Mouse (Mus musculus) urinary bladder, adult 2 months (tissue): Measurements from ENCODE around the gene Gsdme. TPM values are rescaled to one million over a fixed set of nuclear protein-coding genes. Genes with fewer than 3 reads are reported as not detected.
A peak's percentile ranks its signal among the peaks of the same experiment; 100 is the strongest.

ENCODE experiments used
- DNase-seq: peaks from one replicate; pipeline ENCODE4 v3.0.0; 2022; ENCODE audit warnings: low spot score
- polyA plus RNA-seq: library from polyadenylated mRNA; depleted of rRNA; stranded (reverse); fragments of >200 nt; gene quantifications from 2 replicates; pipeline ENCODE4 v1.2.3, GENCODE M21; 2012; rRNA removed

The Gsdme gene
- 4.1 and 5.2 TPM in 2 replicates for polyA plus RNA-seq

- DNase-seq: no peak
Measured at GRCm38 (mm10) chr6:50263670-50264069, at the start of gene Gsdme. TSS of gene Gsdme (minus strand) at chr6:50263862.

DNA sequence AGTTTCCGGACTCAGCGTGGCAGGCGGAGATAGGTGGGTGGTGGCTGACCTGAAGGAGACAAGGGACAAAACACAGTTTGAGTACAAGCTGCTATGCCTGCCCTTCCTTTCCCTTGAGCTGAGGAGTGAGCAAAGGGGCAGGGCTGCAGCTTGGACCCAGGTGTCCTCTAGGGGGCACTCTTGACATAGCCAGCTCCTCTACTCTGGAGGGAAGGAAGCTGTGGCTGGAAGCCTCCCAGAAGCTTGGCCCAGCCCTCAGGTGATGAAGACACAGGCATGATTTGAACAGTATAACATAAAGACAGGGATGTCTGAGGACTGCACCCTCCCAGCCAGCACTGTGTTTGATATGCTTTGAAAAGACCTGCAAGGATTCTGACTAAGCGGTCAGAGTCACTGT is 49.0 kb upstream of the Gsdme start:
- DNase-seq: peak; percentile 44

DNA sequence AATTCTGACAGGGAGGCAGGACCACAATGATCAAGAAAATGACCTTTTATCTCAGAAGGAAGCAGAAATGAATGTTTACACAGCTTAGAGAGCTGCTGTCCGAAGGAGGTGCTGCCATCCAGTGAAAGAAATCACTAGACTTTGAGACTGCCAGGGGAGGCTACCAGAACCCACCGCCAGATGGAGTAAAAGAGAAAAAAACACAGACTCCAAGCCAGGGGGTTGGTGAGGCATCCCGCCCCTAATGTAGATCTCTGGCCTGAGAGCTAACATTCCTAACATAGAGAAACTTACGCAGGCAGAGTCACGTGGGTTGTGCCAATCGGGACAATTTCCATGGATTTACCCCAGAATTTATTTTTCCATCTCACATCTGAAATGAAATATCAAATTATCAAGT is 45.4 kb upstream of the Gsdme start:
- DNase-seq: no peak

- no peak for DNase-seq
Measured at GRCm38 (mm10) chr6:50306625-50307024, 43.0 kb upstream of the Gsdme start.

DNA sequence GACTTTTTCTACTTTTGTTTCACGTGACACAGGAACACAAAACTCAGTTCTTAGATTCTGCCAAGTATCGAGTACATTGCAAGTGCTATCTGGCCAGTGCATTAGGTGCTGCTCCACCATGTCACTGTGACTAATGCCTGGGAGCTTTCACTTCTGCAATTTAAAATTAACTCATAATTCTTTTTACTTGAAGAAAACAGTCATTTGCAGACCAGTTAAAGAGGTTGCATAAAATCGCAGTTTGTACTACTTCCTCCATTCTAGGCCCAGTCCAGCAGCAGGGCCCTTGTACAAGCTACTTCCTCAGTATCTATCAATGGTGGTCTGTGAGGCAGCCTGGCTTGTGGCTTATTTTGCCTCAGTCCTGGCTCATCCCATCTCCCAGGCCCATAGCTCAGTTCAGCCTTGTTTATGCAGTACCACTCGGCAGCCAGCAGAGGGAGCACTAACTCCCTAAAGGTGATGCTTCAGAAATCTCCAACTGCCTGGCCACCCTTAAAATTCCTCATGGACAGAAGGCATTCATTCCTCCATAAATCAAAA is 41.4 kb upstream of the Gsdme start:
- peak; percentile 49 for DNase-seq

GRCm38 (mm10) chr6:50301121-50301520 is 37.5 kb upstream of the Gsdme start:
- DNase-seq: no peak

DNA sequence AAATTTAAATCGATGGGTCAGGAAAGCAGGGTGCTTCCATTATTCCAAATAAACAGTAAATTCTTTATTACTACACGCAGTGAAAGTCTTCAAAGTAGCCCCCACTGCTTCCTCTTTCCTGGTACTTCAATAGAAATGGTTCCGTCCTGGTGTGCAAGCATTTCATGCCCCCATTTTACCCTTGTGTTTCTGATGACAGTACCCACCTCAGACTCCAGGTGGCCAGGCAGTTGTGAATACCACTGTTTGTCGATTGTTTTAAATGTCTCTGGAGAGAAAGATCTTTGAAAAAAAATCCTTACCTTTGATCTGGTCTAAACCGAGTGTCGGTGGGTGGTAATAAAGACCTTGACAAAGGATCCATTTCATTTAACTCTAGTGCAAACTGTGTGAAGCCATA is 37.0 kb upstream of the Gsdme start:
- no peak for DNase-seq

GRCm38 (mm10) chr6:50299071-50299470 is 35.4 kb upstream of the Gsdme start:
- DNase-seq: no peak

DNA sequence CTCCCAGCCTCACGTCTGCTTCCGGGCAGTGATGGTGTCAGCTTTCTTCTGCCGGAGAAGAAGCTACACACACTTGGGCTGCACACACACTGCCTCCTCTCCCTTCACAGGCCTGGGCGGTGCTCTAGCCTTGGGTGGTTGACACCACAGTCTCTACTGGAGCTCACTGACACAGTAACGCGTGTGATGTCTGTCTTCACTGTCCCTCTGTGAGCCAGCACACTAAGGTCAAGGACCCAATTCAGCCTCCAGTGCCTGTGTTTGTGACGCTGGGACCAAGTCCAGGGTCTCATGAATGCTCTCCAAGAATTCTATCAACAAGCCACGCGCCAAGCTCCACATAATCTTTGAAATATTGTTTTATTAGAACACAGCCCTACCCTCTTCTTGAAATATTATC is 34.0 kb upstream of the Gsdme start:
- DNase-seq: no peak

DNA sequence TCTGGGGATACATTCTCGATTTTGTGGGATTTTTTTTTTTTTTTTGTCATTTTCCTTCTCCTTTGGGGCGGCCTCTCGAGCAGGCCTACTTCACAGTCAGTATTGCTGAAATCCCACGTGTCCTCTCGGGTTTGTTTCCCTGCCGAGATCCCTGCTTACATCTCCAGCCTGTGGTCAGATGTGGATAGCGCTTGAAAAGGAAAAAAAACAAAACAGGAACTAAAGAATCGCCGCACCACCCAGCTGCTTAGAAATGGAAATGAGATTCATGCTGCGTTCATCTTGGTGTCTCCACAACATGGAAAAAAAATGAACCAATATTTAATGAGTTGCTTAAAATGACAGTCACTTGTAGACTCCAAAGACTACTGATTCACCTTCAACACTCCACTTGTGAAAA is 31.5 kb upstream of the Gsdme start:
- DNase-seq: no peak

GRCm38 (mm10) chr6:50294128-50294527 is 30.5 kb upstream of the Gsdme start:
- no peak for DNase-seq

GRCm38 (mm10) chr6:50291650-50292049 is 28.0 kb upstream of the Gsdme start:
- no peak for DNase-seq

GRCm38 (mm10) chr6:50286881-50287280 is 23.2 kb upstream of the Gsdme start:
- DNase-seq: no peak

DNA sequence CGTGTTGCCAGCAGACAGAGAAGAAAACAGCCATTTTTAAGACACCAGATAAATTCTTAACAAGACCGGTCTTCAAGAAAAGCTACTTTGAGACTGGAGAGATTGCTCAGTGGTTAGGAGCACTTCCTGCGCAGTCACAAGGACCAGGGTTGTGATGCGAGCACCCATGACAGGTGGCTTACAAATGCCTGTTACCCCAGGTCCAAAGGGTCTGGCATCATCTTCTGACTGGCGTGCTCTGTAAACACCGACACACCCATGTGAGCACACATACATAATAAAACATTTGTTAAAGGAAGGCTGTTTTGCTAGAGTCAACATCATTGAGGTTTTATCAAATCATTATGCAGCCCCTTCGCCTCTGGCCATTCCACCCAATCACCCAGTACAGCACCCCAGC is 16.0 kb upstream of the Gsdme start:
- no peak for DNase-seq

- no peak for DNase-seq
Measured at GRCm38 (mm10) chr6:50273947-50274346, 10.3 kb upstream of the Gsdme start.

- no peak for DNase-seq
Measured at GRCm38 (mm10) chr6:50273416-50273815, 9.8 kb upstream of the Gsdme start.

- DNase-seq: no peak
Measured at GRCm38 (mm10) chr6:50262310-50262709, 1.4 kb downstream of the Gsdme start.

GRCm38 (mm10) chr6:50261922-50262261 is 1.8 kb downstream of the Gsdme start:
- no peak for DNase-seq

- DNase-seq: peak; percentile 53
Measured at GRCm38 (mm10) chr6:50261201-50261921, 2.3 kb downstream of the Gsdme start.

- DNase-seq: no peak
Measured at GRCm38 (mm10) chr6:50255356-50255755, 8.3 kb downstream of the Gsdme start.

DNA sequence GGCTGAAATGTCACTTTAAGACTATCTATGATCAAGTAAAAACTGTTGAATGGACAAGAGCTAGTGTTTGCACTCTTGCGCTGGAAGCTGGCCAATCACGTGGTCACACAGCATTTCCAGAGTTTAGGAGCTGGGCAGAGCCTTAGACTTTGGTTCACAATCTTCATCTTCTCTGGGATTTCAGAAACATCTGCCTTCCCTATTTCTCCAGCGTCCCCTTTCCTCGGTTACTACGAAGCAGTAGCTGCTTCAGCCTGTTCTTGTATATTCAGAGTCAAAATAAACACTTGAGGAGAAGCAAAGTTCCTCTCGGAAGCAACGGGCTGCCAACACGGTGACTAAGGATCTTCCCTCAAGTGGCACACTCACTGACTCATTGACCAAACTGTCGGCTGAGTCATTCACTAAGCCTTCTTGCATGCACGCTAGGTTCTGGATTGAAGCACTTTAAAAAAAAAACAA is 8.9 kb downstream of the Gsdme start:
- peak; percentile 46 for DNase-seq

DNA sequence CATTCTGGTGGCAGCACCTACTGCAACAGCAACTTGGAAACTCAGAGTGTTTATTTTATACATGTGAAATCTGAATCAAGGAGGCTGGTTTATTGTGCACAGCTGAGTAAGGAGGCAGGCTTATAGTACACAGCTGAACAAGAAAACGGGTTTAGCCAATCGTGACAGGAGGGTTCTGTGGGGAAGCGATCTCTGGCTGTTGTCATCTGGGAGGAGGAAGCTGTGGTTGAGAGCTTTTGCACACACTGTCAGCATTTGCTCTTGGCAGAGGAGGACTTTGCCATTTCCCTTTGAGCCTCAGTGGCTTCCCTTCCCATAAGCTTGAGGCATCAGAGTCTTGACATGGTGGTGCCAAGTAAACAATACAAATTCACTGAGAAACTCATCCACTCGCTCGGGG is 11.0 kb downstream of the Gsdme start:
- no peak for DNase-seq

DNA sequence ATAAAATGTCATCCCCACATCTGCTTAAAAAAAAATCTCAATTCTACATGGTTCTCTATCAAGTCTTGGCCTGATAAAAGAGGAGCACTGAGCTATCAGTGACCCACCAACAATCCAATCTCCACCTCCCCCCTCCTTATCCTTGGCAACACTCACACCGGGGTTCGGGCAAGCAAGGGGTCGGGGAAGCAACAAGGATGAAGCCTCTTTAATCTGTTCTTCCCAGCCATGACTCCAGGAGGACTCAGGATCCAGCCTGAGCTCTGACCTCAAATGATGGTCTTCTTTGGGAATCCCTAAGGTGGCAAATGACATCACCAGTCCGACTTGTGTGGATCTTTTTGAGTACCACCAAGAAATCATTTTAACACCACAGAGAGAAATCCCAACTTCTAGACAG is 15.9 kb downstream of the Gsdme start:
- no peak for DNase-seq

GRCm38 (mm10) chr6:50247356-50247755 is 16.3 kb downstream of the Gsdme start:
- DNase-seq: no peak
